Mouse (Mus musculus) myocyte (in vitro differentiated cells): ENCODE measurements around the gene Mif4gd.

Experiments
- MAX ChIP-seq: IDR thresholded peaks from one replicate; pipeline ENCODE4 v1.6.1; 2011; ENCODE audit warnings: low read depth, mild to moderate bottlenecking, control low read depth
- POLR2A ChIP-seq: IDR thresholded peaks from one replicate; pipeline ENCODE4 v1.6.1; 2011; ENCODE audit warnings: low read depth, mild to moderate bottlenecking, control low read depth, moderate library complexity; ENCODE audit not compliant: insufficient read length

GRCm38 (mm10) chr11:115646439-115646838 lies 33.7 kb upstream of the Mif4gd start:
- no peak for TF ChIP-seq POLR2A
- TF ChIP-seq MAX, result no peak
